Mouse (Mus musculus) gastrocnemius, adult 8-10 months (tissue): ENCODE data around the gene Dbx2. TPM values are rescaled to one million over a fixed set of nuclear protein-coding genes. Genes with fewer than 3 reads are reported as not detected.

Experiments used
- DNase-seq, 2 experiments: peaks; one replicate each; pipeline ENCODE4 v3.0.0; 2022; ENCODE audit warnings: low spot score in 2 of 2
- total RNA-seq, 4 experiments: library from RNA; stranded (reverse); gene quantifications; 2 replicates each; pipeline ENCODE4 v1.2.4; 2022

Dbx2 gene
- total RNA-seq, 4 experiments from 2014 or later, result not detected

- no peak for DNase-seq
Measured at GRCm38 (mm10) chr15:95624396-95624795, 31.4 kb downstream of the Dbx2 start.

- DNase-seq, result no peak
Measured at GRCm38 (mm10) chr15:95622797-95623196, 33.0 kb downstream of the Dbx2 start.

GRCm38 (mm10) chr15:95612600-95612999 lies 43.2 kb downstream of the Dbx2 start:
- DNase-seq, result no peak

- no peak for DNase-seq
Measured at GRCm38 (mm10) chr15:95601179-95601578, 54.6 kb downstream of the Dbx2 start.

- no peak for DNase-seq
Measured at GRCm38 (mm10) chr15:95598630-95599029, 57.1 kb downstream of the Dbx2 start.

GRCm38 (mm10) chr15:95586906-95587305 lies 68.9 kb downstream of the Dbx2 start:
- no peak for DNase-seq

DNA sequence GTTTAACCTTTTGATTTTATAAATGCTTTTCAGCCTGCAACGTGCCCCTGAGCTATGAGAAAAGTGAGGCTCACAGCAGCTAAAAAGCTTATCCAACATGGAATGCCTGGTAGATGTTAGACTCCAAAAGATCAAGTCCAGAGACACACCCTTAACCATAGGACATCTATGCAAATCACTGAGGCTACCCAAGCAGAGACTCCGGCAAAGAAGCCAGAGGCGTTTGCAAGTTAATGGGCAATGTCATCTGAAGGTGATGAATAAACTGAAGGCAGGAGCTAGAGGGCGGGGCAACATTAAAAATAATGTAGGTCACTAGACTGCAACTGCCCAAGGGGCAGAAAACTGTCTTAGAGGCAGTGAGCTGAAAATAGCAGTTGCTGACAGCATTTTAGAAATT lies 70.9 kb downstream of the Dbx2 start:
- no peak for DNase-seq

DNA sequence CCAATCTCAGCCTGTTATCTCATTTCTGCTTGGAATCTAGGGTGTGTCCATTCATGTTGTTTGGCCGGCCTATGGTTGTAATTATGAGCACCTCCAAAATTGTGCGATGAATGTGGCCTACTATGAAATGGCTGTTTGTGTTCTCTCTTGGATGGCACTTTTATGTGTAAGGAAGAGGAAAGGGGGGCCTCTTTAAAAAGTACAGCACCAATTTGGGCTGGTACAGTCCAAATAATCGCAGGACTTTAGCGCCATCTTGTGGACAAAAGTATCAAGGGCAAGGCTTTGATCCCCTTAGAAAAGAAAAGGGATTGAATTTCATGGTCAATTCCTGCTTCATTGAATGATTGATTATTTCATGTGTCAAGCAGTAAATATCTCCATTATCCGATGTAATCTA lies 81.1 kb downstream of the Dbx2 start:
- no peak for DNase-seq

Other genes starting within 250 kb of the Dbx2 start
- under 1 TPM; 0.21 to 0.31 (median 0.22) TPM for gene Nell2, start 127.4 kb downstream of the Dbx2 start, total RNA-seq
- gene Ano6, start 134.9 kb upstream of the Dbx2 start, total RNA-seq, result 10 to 100 TPM; 35.0 to 44.7 (median 40.1) TPM